Mouse (Mus musculus): ENCODE measurements around the gene Psmb4. TPM values are rescaled to one million over a fixed set of nuclear protein-coding genes. Genes with fewer than 3 reads are reported as not detected.
"Not testable (repeated sequence)": the region's sequence is repeated elsewhere in the genome, so short reads cannot be mapped to it uniquely, and the experiment has no call there.

Gene Psmb4
- polyA plus RNA-seq, 1 experiment from 2014 or later: 373 TPM

DNA sequence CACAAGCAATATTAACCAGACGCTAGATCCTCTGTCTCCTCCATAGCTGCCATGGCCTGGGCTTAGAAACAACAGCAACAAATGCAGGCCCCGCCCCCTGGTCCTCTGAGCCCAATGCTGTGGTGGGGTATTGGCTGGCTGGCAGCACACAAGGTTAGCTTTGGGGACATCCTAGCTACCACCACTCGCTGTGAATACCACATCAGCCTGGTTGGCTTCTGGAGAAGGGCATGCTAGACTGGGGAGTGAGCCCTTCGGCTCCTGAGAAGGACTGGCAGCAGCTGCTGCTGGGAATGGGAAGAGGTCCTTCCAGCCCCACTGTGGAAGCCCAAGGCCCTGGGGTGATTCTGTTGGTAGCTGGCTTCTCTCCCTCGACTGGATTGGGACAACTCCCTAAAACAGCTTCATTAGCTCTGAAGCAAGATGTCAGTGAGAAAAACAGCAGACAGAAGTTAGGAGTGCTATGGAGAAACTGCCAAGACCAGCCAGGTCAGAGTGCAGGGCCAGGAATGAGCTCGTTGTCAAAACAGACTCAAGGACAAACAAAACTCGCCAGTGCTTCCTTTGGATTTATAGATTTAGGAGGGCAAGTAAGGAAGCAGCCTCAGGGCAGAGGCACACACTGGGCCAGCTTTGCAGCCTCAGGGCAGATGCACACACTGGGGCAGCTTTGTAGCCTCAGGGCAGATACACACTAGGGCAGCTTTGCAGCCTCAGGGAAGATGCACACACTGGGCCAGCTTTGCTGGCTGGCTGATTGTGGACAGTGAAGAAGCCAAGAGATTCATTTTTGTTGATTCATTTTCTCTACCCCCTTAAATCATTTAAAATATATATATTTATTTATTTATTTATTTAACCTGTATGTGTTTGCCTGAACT is 43.9 kb upstream of the Psmb4 start:
- not testable (repeated sequence) for H3K27ac ChIP-seq (ENCODE audit: low read depth, low read length); H3K36me3 ChIP-seq (ENCODE audit: control insufficient read depth, insufficient read depth, low read length); H3K9me3 ChIP-seq (ENCODE audit: control insufficient read depth, low read length); H3K9ac ChIP-seq (ENCODE audit: low read depth, low read length); H3K27me3 ChIP-seq (replicated peaks; ENCODE audit: control insufficient read depth, insufficient read depth, low read length); H3K4me3 ChIP-seq (ENCODE audit: low read length); ATAC-seq; H3K4me2 ChIP-seq (ENCODE audit: low read length); H3K4me1 ChIP-seq (ENCODE audit: control insufficient read depth, insufficient read depth, low read depth, low read length)
- WGBS: 53% methylated on average over 7 of the region's 7 CpGs

DNA sequence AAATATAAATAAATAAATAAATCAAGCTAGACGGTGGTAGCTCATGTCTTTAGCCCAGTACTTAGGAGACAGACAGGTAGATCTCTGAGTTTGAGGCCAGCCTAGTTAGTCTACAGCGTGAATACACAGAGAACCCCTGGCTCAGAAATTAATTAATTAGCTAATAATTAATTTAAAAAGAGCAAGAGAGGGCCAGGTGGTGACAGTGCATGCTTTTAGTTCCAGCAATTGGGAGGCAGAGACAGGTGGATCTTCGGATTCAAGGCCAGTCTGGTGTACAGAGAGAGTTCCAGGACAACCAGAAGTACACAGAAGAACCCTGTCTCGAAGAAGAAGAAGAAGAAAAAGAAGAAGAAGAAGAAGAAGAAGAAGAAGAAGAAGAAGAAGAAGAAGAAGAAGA is 42.2 kb upstream of the Psmb4 start:
- 88% methylated on average over 4 of the region's 4 CpGs for WGBS
- H3K4me3 ChIP-seq (ENCODE audit: low read length); H3K9me3 ChIP-seq (ENCODE audit: control insufficient read depth, low read length); H3K36me3 ChIP-seq (ENCODE audit: control insufficient read depth, insufficient read depth, low read length); H3K27me3 ChIP-seq (replicated peaks; ENCODE audit: control insufficient read depth, insufficient read depth, low read length); H3K9ac ChIP-seq (ENCODE audit: low read depth, low read length); H3K27ac ChIP-seq (ENCODE audit: low read depth, low read length); H3K4me2 ChIP-seq (ENCODE audit: low read length); ATAC-seq; H3K4me1 ChIP-seq (ENCODE audit: control insufficient read depth, insufficient read depth, low read depth, low read length): not testable (repeated sequence)

DNA sequence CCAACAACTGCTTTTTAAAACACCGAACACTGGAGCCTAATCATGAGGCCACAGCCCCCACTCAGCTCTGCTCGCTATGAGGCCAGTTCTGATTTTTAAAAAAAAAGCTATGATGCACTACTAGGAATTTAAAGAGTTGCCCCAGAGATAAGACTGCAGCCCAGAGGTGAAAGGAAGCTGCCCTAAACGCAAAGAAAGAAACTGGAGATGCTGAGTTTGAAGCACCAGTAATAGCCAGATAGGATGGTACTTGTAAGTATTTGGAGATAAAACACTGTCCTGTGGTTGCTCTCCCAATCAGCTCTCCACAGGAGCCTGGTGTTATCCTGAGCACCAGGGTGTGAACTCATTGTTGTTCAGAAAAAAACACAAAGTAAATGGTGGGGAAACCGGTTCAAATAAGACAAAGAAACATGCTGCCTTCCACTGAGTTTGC is 39.6 kb upstream of the Psmb4 start:
- H3K27me3 ChIP-seq (replicated peaks; ENCODE audit: control insufficient read depth, insufficient read depth, low read length); H3K4me1 ChIP-seq (ENCODE audit: control insufficient read depth, insufficient read depth, low read depth, low read length); H3K4me2 ChIP-seq (ENCODE audit: low read length); H3K4me3 ChIP-seq (ENCODE audit: low read length); H3K9ac ChIP-seq (ENCODE audit: low read depth, low read length); H3K27ac ChIP-seq (ENCODE audit: low read depth, low read length); H3K36me3 ChIP-seq (ENCODE audit: control insufficient read depth, insufficient read depth, low read length); H3K9me3 ChIP-seq (ENCODE audit: control insufficient read depth, low read length); ATAC-seq: not testable (repeated sequence)
- 51% methylated on average over 4 of the region's 4 CpGs for WGBS

DNA sequence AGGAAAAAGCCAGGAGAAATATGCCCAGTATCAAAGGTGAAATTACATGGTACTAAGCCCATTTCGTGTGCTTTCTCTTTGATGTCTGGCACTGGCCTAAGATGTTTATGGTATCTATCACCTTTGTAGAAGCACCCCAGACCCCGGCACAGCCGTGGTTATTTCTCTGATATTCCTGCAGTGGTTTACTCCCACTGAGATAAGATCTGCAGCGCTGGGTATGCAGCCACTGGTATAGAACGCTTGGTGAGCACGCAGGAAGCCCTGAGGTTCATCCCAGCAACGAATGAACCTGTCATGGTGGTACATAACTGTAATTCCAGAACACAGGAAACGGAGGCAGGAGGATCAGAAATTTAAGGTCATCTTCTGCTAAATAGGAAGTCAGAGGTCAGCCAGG is 37.9 kb upstream of the Psmb4 start:
- H3K4me1 ChIP-seq (ENCODE audit: control insufficient read depth, insufficient read depth, low read depth, low read length): no peaks in the 10 kb centered on the region
- WGBS: 80% methylated on average over 8 of the region's 8 CpGs
- H3K36me3 ChIP-seq (ENCODE audit: control insufficient read depth, insufficient read depth, low read length): no peaks in the 10 kb centered on the region
- H3K27me3 ChIP-seq (replicated peaks; ENCODE audit: control insufficient read depth, insufficient read depth, low read length): 0 out of 2 replicates have a peak, but pooled peaks cover 2% of the 10 kb centered on the region
- H3K9me3 ChIP-seq (ENCODE audit: control insufficient read depth, low read length): no peaks in the 10 kb centered on the region
- no peak for ATAC-seq
- no peak overlapping the region for H3K4me2 ChIP-seq (ENCODE audit: low read length)
- no peak overlapping the region for H3K27ac ChIP-seq (ENCODE audit: low read depth, low read length)
- H3K9ac ChIP-seq (ENCODE audit: low read depth, low read length): no peak overlapping the region
- H3K4me3 ChIP-seq (ENCODE audit: low read length): no peak overlapping the region

DNA sequence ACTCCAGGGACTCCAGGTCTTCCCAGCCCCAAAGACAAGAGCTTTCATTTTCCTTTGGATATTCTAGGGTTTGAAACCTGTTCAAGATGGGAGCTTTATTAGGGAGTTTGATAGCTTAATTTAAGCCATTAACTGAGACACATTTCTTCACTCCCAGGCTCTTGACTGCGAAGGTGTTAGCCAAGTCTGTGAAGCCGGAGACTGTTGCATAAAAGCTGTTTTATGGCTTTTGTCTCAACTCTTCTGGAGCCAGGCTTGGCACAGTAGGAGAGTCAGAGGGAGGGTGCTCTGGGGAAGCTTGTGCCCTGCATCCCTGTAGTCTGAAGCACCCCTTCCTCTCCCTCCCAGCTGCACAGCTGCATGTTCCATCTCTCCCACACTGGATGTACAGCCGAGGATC is 35.6 kb upstream of the Psmb4 start:
- 51% methylated on average over 3 of the region's 3 CpGs for WGBS
- Histone ChIP-seq H3K36me3 (ENCODE audit: control insufficient read depth, insufficient read depth, low read length) (no peaks in the 10 kb centered on the region), H3K27me3 (replicated peaks; ENCODE audit: control insufficient read depth, insufficient read depth, low read length) (0 out of 2 replicates have a peak, but pooled peaks cover 2% of the 10 kb centered on the region), H3K27ac (ENCODE audit: low read depth, low read length) (no peak overlapping the region), H3K4me1 (ENCODE audit: control insufficient read depth, insufficient read depth, low read depth, low read length) (no peaks in the 10 kb centered on the region), H3K9me3 (ENCODE audit: control insufficient read depth, low read length) (no peaks in the 10 kb centered on the region), H3K4me2 (ENCODE audit: low read length) (no peak overlapping the region), H3K9ac (ENCODE audit: low read depth, low read length) (no peak overlapping the region), H3K4me3 (ENCODE audit: low read length) (no peak overlapping the region)
- no peak for ATAC-seq

DNA sequence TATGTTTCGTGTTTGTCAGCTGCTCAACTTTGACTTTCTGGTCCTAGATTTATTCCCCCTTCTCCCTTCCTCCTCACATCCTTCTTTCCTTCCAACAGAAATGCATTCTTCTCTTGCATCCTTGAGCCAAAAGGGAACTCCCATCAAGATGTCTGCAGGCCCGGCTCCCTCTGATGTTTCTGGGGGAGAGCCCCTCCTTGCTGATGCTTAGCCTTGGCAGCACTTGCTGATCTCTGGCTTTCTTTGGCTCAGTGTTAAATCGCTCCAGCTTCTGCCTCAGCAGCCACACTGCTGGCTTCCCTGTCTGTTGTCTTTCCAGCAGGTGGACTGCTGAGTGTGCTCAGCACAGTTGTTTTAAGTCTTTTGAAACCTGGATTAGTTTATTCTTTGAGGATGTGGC is 34.3 kb upstream of the Psmb4 start:
- H3K4me3 ChIP-seq (ENCODE audit: low read length): no peak overlapping the region
- H3K4me2 ChIP-seq (ENCODE audit: low read length): no peak overlapping the region
- 56% methylated on average over 3 of the region's 3 CpGs for WGBS
- no peaks in the 10 kb centered on the region for H3K4me1 ChIP-seq (ENCODE audit: control insufficient read depth, insufficient read depth, low read depth, low read length)
- no peak overlapping the region for H3K9ac ChIP-seq (ENCODE audit: low read depth, low read length)
- H3K27me3 ChIP-seq (replicated peaks; ENCODE audit: control insufficient read depth, insufficient read depth, low read length): 0 out of 2 replicates have a peak, but pooled peaks cover 2% of the 10 kb centered on the region
- no peak overlapping the region for H3K27ac ChIP-seq (ENCODE audit: low read depth, low read length)
- H3K36me3 ChIP-seq (ENCODE audit: control insufficient read depth, insufficient read depth, low read length): no peaks in the 10 kb centered on the region
- H3K9me3 ChIP-seq (ENCODE audit: control insufficient read depth, low read length): no peaks in the 10 kb centered on the region
- no peak for ATAC-seq

DNA sequence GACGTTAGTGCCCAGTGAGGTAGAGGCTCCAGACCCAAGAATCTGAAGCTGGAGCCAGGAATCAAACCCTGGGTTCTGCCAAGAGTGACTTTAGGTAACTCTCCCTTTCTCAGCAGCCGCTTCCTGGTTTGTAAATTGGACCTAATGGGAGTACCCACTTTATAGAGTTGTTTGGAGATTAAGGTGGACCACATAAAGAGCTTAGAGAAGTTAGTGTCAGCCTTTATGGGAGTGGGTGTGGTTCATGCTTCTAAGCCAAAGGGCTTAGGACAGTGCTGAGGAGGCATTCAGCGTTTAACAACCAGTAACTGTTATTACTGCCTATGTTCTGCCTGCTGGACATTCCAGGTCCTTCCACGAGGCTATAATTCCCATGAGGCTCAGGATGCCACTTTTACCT is 32.1 kb upstream of the Psmb4 start:
- Histone ChIP-seq H3K9ac (ENCODE audit: low read depth, low read length) (no peak overlapping the region), H3K9me3 (ENCODE audit: control insufficient read depth, low read length) (no peaks in the 10 kb centered on the region), H3K36me3 (ENCODE audit: control insufficient read depth, insufficient read depth, low read length) (no peaks in the 10 kb centered on the region), H3K4me2 (ENCODE audit: low read length) (no peak overlapping the region), H3K4me1 (ENCODE audit: control insufficient read depth, insufficient read depth, low read depth, low read length) (no peaks in the 10 kb centered on the region), H3K4me3 (ENCODE audit: low read length) (no peak overlapping the region), H3K27me3 (replicated peaks; ENCODE audit: control insufficient read depth, insufficient read depth, low read length) (0 out of 2 replicates have a peak, but pooled peaks cover under 1% of the 10 kb centered on the region), H3K27ac (ENCODE audit: low read depth, low read length) (no peak overlapping the region)
- 80% methylated on average over 4 of the region's 4 CpGs for WGBS
- no peak for ATAC-seq

DNA sequence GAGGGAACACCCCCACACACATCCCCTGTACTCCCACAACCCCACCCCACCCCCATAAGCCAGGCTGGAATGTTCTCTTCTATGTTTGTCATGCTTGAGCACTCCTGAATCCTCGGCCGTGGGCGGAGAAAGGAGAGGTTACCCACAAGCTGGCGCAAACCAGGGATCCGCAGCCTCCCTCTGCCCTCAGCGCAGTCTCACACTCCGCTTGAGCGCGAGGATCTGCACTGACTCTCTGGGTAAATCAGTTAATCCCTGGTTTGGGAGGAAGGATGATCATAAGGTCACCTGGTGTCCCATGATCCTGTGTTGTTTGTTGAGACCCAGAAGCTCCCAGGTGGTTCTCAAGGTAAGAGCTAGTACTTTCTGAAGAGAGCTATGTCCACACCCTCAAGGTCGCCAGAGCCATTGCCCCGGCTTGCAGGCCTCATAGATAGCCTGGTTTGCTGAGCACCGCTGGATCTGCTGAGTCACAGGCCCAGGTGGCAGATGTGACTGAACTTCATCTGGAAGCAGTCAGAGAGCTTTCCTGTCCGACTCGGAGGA is 31.1 kb upstream of the Psmb4 start:
- Histone ChIP-seq H3K4me1 (ENCODE audit: control insufficient read depth, insufficient read depth, low read depth, low read length) (no peaks in the 10 kb centered on the region), H3K4me2 (ENCODE audit: low read length) (no peak overlapping the region), H3K36me3 (ENCODE audit: control insufficient read depth, insufficient read depth, low read length) (no peaks in the 10 kb centered on the region), H3K4me3 (ENCODE audit: low read length) (no peak overlapping the region), H3K27ac (ENCODE audit: low read depth, low read length) (no peak overlapping the region), H3K9me3 (ENCODE audit: control insufficient read depth, low read length) (no peaks in the 10 kb centered on the region), H3K27me3 (replicated peaks; ENCODE audit: control insufficient read depth, insufficient read depth, low read length) (no peaks in the 10 kb centered on the region), H3K9ac (ENCODE audit: low read depth, low read length) (no peak overlapping the region)
- ATAC-seq: no peak
- WGBS: 61% methylated on average over 14 of the region's 14 CpGs

DNA sequence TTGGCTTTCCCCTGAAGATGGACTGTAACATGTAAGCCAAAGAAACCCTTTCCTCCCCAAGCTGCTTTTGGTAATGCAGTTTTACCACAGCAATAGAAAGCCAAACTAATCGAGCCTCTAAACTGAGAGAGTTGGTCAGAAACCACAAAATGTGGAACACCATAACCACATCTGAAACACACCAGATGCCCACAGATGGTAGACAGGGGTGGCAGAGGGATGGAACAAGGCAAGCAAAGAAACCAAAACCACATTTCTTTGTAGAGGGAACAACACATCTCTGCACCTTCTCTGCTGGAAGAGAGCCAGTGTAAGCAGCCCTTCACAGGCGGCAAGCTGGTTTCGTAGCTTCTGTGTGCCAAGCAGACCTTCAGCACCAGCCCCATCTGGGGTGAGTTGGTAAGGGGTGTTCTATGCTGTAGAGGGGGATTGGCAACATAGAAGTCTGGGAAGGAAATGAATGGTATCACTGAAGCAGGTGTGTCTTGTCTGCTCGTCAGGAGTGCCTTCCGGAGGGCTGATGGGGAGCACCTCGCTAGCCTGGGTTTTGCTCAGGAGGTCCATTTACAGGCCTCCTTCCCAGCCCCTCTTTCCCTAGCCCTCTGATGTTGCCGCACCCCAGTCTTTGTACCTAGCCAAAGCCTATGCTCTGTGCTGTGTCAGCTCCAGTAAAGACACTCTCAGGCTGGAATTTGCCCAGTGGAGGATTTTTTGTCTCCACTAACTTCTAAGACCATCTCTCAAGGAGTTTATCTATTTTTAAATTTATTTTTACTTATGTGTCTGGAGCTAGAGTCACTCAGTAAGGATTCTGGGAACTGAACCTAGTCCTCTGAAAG is 29.4 kb upstream of the Psmb4 start:
- Histone ChIP-seq H3K27me3 (replicated peaks; ENCODE audit: control insufficient read depth, insufficient read depth, low read length) (no peaks in the 10 kb centered on the region), H3K4me1 (ENCODE audit: control insufficient read depth, insufficient read depth, low read depth, low read length) (no peaks in the 10 kb centered on the region), H3K9ac (ENCODE audit: low read depth, low read length) (no peak overlapping the region), H3K36me3 (ENCODE audit: control insufficient read depth, insufficient read depth, low read length) (no peaks in the 10 kb centered on the region), H3K4me3 (ENCODE audit: low read length) (no peak overlapping the region), H3K4me2 (ENCODE audit: low read length) (no peak overlapping the region), H3K27ac (ENCODE audit: low read depth, low read length) (no peak overlapping the region), H3K9me3 (ENCODE audit: control insufficient read depth, low read length) (no peaks in the 10 kb centered on the region)
- no peak for ATAC-seq
- WGBS: 86% methylated on average over 7 of the region's 7 CpGs
